Mouse (Mus musculus) gastrocnemius, adult 2 months (tissue): ENCODE results near the gene D330020A13Rik. TPM values are rescaled to one million over a fixed set of nuclear protein-coding genes. Genes with fewer than 3 reads are reported as not detected.

Experiments
- DNase-seq: peaks from one replicate; pipeline ENCODE4 v3.0.0; 2022
- H3K27ac ChIP-seq: fragments of 200-600 bp; 2 replicates; pipeline ENCODE4 v1.8.1; 2022; ENCODE audit warnings: mild to moderate bottlenecking
- H3K4me3 ChIP-seq: fragments of 200-600 bp; 2 replicates; pipeline ENCODE4 v1.8.1; 2022; ENCODE audit warnings: mild to moderate bottlenecking, moderate library complexity
- CTCF ChIP-seq: fragments of 200-600 bp; IDR thresholded peaks from 2 replicates; pipeline ENCODE4 v1.8.1; 2022; ENCODE audit warnings: antibody characterized with exemption, mild to moderate bottlenecking, moderate library complexity
- intact Hi-C: fragments of 180-260 bp; cut with DNase I; formaldehyde crosslinking; loops from one replicate; pipeline ENCODE4 v1.15.1; 2025
- total RNA-seq, 2 experiments: library from RNA; stranded (reverse); gene quantifications; 2 replicates each; pipeline ENCODE4 v1.2.3; 2021

Gene D330020A13Rik
- total RNA-seq, 2 experiments from 2014 or later, result not detected

DNA sequence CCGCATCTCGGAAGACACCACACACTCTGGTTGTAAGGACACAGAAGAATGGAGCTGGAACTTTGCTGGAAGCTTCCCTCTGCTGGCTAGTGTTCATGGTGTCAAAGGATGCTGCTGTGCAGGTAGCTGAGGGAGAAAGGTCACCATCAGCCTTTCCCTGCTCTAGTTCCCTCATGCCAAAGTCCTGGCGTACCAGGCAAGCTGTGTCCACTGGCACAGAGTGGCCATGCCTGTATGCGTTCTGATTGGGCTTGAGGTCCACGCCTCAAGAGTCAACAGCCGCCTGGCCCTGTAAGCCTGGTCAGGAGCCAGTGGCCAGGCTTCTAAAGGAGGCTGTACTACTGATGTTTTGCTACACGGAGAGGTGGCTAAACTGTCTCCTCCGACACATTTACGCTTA lies 15.2 kb downstream of the D330020A13Rik start:
- TF ChIP-seq CTCF, result no peak
- intact Hi-C loops, result no loop called here
- no peak for DNase-seq
- Histone ChIP-seq H3K27ac (no peak overlapping the region), H3K4me3 (no peak overlapping the region)

GRCm38 (mm10) chr6:120309787-120310186 lies 15.6 kb downstream of the D330020A13Rik start:
- H3K27ac ChIP-seq, result no peak overlapping the region
- no peak overlapping the region for H3K4me3 ChIP-seq
- no peak for TF ChIP-seq CTCF
- no peak for DNase-seq
- intact Hi-C loops, result no loop called here

- Histone ChIP-seq H3K4me3 (no peak overlapping the region), H3K27ac (no peak overlapping the region)
- DNase-seq, result no peak
- intact Hi-C loops, result no loop called here
- TF ChIP-seq CTCF, result no peak
These were observed 18.3 kb downstream of the D330020A13Rik start for GRCm38 (mm10) chr6:120312443-120312842.

- DNase-seq, result no peak
- intact Hi-C loops, result no loop called here
- no peak for TF ChIP-seq CTCF
- Histone ChIP-seq H3K4me3 (no peak overlapping the region), H3K27ac (no peak overlapping the region)
These were observed 24.3 kb downstream of the D330020A13Rik start for GRCm38 (mm10) chr6:120318303-120318940.

GRCm38 (mm10) chr6:120319129-120319528 lies 25.0 kb downstream of the D330020A13Rik start:
- no peak for TF ChIP-seq CTCF
- no peak overlapping the region for H3K4me3 ChIP-seq
- intact Hi-C loops, result no loop called here
- no peak overlapping the region for H3K27ac ChIP-seq
- DNase-seq, result no peak

DNA sequence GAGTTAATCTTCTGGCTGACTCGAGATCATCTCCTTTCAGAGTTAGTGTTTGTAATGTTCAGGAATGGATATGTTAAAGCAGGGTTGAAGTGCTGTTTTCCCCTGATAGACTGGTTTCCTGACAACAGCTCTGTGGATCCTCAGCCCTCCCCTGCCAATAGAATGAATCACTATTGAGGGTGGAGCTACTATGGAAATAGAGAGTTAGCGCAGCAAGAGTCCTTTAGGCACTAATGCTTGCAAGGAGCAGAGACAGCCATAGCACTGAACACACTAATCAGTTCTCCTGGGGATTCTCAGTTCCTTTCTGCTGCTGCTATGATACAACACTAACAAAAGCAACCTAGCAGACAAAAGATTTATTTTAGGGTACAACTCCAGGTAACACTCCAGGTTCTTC lies 26.2 kb downstream of the D330020A13Rik start:
- DNase-seq, result no peak
- intact Hi-C loops, result no loop called here

DNA sequence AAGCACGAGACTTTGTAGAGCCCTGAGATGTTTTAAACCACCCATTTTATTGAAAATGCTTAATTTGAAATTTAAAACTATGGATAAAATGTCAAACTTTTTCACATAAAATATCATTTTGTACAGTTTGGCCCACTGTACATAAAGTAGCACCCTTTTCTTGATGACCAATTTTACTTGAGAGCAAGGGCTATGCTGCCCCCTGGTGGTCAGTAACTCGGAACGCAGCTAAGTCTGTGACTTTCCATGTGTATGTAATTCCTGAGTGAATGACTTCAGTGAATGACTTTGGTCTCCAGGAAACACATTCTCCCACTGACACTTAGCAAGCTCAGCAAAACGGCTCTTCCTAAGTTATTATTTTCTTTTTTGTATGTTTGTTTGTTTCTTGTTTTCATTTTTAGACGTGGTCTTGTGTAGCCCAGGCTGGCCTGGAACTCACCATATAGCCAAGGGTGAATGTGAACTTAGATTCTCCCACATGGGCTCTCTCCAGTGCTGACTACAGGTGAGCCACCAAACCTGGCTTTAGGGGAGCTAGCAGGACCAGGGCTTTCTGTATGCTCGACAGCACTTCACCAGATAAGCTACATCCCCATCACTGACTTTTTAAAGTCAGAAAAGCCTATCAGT lies 30.2 kb downstream of the D330020A13Rik start:
- no peak overlapping the region for H3K4me3 ChIP-seq
- DNase-seq, result peak; percentile 66
- no peak overlapping the region for H3K27ac ChIP-seq
- intact Hi-C loops, result loop anchor here (1.0 kb wide), 1 partner anchor 102 kb away; no protein-coding TSS in a partner anchor
- TF ChIP-seq CTCF, result peak; percentile 93

More for the DNA sequence above, 26.2 kb downstream of the D330020A13Rik start:
- no peak for TF ChIP-seq CTCF
- Histone ChIP-seq H3K27ac (no peak overlapping the region), H3K4me3 (no peak overlapping the region)

DNA sequence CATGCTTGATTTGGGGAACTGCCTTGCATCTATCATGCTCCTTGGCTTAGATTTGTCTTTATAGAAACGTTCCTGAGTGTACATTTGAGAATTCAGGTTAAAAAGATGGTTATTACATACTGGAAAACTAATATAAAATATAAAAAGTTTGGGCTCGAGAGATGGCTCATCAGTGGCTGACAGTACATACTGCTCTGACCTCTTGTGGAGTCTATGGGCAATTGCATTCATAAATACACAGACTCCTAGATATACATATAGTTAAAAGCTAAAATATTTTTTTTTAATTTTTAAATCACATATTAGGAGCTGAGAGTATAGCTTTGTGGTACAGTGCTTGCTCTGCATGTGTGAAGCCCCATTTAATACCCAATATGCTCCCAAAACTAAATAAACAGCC lies 38.2 kb downstream of the D330020A13Rik start:
- H3K4me3 ChIP-seq, result no peak overlapping the region
- intact Hi-C loops, result no loop called here
- no peak for DNase-seq
- H3K27ac ChIP-seq, result no peak overlapping the region
- peak; percentile 35 for TF ChIP-seq CTCF

DNA sequence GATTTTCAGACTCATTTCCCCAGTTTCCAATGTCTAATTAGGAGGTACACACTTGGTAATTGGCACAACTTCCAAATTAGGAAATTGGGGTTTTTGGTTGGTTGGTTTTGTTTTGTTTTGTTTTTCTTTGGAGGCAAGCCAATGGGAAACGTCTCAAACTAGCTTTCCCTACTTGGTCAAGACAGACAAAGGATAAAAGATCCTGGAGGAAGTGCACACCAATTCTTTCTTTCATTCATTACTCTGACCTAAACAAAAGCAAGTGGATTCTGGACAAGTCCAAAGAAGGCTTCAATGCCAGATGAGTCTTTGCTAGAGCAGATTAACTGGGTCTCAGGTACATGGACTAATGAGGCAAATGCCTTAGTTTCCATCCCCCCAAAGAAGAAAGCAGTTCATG lies 49.8 kb downstream of the D330020A13Rik start:
- no peak for DNase-seq
- Histone ChIP-seq H3K27ac (no peak overlapping the region), H3K4me3 (no peak overlapping the region)
- no peak for TF ChIP-seq CTCF
- intact Hi-C loops, result no loop called here

Other genes with a start within 250 kb of the D330020A13Rik start
- gene Ninj2, start 201.0 kb upstream of the D330020A13Rik start, total RNA-seq, result not detected
- under 1 TPM; 0.78 to 0.89 TPM for gene B4galnt3, start 195 bp downstream of the D330020A13Rik start, total RNA-seq
- 10 to 100 TPM; 22.9 to 23.8 TPM for gene Kdm5a, start 69.8 kb downstream of the D330020A13Rik start, total RNA-seq
- gene Ccdc77, start 70.0 kb downstream of the D330020A13Rik start, total RNA-seq, result 1 to 10 TPM; 2.8 to 3.9 TPM
- 1 to 10 TPM in 1 of 2 experiments, under 1 TPM in 1; 0.99 to 2.0 TPM for gene Il17ra, start 168.9 kb downstream of the D330020A13Rik start, total RNA-seq
- gene Tmem121b, start 199.4 kb downstream of the D330020A13Rik start, total RNA-seq, result not detected
- gene Hdhd5, start 237.0 kb downstream of the D330020A13Rik start, total RNA-seq, result 10 to 100 TPM; 19.4 to 28.5 TPM